Mouse (Mus musculus) cerebellum, adult 8-10 months (tissue): ENCODE data around the gene Brpf3.
"Not testable (repeated sequence)": the region's sequence is repeated elsewhere in the genome, so short reads cannot be mapped to it uniquely, and the experiment has no call there.

Experiments
- DNase-seq: peaks from one replicate; pipeline ENCODE4 v3.0.0; 2022

Brpf3 gene

DNA sequence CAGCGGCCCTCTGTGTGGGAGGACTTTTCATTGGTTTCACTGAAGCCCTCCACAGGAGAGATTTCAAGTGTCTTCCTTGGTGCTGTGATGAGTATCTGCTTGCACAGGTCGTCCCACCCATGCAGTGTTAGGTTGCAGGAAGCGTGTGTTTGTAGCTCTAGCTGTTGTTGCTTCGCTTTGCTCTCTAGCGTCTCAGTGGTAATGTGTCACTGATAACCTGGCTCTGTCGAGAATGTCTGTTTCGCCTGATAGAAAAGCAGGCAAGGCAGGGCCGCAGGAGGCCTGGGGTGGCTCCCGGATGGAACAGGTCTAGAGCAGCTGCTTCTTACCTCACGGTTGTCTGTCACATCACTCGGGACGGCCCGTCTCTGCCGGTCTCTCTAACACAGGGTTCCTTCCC lies 28.2 kb downstream of the Brpf3 start:
- no peak for DNase-seq

GRCm38 (mm10) chr17:28831065-28831464 lies 30.2 kb downstream of the Brpf3 start:
- DNase-seq = no peak

DNA sequence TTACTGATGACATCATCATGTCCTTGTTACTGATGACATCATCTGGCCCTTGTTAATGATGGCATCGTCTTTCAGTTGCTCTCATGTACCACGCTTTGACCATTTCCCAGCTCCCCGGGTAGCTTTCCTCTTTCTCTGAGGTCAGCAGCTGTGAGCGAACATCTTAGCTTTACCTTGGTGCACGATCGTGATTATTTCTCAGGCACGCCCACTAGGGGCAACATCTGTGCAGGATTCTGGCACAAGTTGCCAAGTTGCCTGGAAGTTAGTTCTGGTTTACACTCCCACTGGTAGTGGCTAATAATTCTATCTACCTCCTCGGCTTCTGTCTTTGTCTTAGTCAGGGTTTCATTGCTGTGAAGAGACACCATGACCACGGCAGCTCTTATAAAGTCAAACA lies 31.1 kb downstream of the Brpf3 start:
- no peak for DNase-seq

GRCm38 (mm10) chr17:28832875-28833274 lies 32.0 kb downstream of the Brpf3 start:
- no peak for DNase-seq

DNA sequence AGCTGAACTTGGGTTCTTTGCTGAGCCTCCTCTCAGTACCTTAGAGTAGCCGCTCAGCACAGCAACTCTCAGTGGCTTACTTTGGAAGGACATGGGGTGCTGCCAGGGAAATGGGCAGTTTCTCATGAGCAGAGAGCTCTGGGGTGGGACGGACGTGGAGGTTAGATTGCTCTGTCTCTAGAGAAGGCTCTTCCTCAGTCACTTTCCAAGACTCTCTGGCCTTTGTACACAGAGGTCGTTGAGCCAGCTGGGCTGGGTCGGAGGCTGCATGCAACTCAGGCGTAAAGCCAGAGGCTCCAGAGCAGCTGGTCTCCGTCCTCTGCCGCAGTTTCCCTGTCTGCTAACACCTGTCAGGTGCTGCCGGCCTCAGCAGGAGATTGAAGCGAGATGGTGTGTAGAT lies 33.8 kb downstream of the Brpf3 start:
- DNase-seq = no peak

- DNase-seq = no peak
Measured at GRCm38 (mm10) chr17:28837840-28838239, 37.0 kb downstream of the Brpf3 start.

DNA sequence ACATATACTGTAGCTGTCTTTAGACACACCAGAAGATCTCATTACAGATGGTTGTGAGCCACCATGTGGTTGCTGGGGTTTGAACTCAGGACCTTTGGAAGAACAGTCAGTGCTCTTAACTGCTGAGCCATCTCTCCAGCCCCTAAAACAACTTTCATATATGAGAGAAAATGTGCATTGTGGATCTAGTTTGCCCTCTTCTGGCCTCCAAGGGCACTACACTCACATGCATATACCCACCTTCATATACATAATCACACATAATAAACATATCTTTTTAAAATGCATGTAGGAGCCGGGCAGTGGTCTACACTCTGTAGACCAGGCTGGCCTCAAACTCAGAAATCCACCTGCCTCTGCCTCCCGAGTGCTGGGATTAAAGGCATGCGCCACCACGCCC lies 41.1 kb downstream of the Brpf3 start:
- DNase-seq = not testable (repeated sequence)

DNA sequence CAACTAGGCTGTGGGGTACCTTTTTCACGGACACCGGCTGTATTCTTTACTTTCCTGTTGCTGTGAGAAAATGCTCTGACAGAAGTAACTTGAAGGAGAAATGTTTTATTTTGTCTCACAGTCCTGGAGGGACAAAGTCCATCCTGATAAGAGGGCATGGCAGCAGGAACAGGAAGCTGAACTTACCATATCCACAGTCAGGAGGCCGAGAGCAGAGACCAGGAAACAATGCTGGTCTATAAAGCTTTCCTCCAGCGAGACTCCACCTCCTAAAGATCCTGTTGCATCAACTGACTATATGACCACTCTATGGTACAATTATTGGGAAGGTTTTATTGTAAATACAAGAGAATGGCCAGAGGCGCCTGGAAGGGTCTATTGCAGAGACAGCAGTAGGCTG lies 42.8 kb downstream of the Brpf3 start:
- DNase-seq = no peak

DNA sequence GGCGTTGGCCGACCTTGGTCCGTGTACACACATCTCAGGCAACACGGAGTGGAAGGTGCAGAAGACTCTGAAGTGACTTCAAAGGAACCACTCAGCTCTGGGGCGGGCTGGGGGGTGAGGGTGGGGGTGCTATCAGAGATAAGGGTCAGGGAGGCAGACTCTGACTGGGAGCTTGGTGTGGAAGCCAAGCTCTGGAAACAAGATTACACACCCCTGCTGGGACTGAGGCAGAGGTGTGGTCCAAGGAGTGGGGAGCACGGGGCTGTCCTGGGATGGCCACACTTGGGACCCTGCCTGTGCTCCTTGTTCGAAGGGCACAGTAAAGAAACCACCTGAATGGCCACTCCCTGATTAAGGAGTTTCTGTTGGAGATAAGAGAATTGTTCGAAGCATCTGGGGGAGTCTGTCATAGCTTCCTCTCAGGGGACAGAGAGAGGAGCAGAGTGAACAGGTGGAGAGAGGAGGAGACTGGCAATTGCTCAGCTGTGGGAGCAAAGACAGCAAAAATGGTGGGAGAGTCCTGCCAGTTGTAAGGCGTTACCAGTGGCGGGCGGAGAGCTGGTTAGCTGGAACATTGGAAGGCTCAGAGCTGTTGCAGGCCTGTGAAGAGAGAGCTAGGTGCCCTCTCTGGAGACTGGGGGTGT lies 46.2 kb downstream of the Brpf3 start:
- no peak for DNase-seq

- DNase-seq = no peak
Measured at GRCm38 (mm10) chr17:28850511-28850910, 49.6 kb downstream of the Brpf3 start.

- DNase-seq = no peak
Measured at GRCm38 (mm10) chr17:28854377-28854776, 53.5 kb downstream of the Brpf3 start.

GRCm38 (mm10) chr17:28855166-28855885 lies 54.4 kb downstream of the Brpf3 start:
- no peak for DNase-seq

DNA sequence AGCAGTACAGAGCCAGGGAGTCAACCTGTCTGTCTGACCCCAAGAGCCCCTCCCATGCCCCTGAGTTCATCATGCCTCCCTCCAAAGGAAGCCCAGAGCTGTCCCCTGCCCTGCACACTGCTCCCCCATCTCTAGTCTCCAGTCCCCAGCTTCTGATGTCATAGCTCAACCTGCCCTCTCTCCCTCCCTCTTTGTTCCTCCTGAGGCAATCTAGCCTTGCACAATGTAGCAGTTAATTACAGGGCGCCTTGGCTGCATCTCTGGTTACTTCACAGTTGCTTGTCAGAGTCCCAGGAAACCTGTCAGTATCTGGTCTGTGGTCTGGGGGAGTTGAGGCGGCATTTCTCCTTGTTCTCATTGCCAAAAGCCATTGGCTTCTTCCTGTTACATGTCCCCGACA lies 55.1 kb downstream of the Brpf3 start:
- DNase-seq = no peak

GRCm38 (mm10) chr17:28858205-28858604 lies 57.3 kb downstream of the Brpf3 start, which contains the start of gene Pnpla1:
Pnpla1 (plus strand) TSS chr17:28858411.
- no peak for DNase-seq

- DNase-seq = no peak
Measured at GRCm38 (mm10) chr17:28863926-28864325, 63.0 kb downstream of the Brpf3 start.

GRCm38 (mm10) chr17:28864464-28864863 lies 63.6 kb downstream of the Brpf3 start:
- DNase-seq = no peak

- DNase-seq = no peak
Measured at GRCm38 (mm10) chr17:28866921-28867320, 66.0 kb downstream of the Brpf3 start.

GRCm38 (mm10) chr17:28867381-28867780 lies 66.5 kb downstream of the Brpf3 start:
- DNase-seq = no peak

GRCm38 (mm10) chr17:28869412-28870110 lies 68.7 kb downstream of the Brpf3 start:
- DNase-seq = no peak

DNA sequence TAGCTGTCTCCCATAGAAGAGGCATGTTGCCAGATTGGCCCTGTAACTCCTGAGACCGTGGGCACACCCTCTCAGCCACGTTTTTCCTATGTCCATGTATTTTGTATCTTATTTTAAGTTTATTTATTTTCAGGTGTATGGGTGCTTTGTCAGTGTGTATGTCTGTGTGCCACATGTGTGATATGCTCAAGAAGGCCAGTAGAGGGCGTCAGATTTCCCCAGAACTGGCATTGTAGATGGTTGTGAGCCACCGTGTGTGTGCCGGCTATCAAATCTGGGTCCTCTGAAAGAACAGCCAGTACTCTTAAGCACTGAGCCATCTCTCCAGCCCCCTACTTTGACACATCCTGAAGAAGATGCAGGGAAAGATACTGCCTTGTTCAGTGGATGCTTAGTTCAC lies 69.5 kb downstream of the Brpf3 start:
- no peak for DNase-seq

GRCm38 (mm10) chr17:28871831-28872230 lies 70.9 kb downstream of the Brpf3 start:
- no peak for DNase-seq

GRCm38 (mm10) chr17:28872322-28872721 lies 71.4 kb downstream of the Brpf3 start:
- no peak for DNase-seq

DNA sequence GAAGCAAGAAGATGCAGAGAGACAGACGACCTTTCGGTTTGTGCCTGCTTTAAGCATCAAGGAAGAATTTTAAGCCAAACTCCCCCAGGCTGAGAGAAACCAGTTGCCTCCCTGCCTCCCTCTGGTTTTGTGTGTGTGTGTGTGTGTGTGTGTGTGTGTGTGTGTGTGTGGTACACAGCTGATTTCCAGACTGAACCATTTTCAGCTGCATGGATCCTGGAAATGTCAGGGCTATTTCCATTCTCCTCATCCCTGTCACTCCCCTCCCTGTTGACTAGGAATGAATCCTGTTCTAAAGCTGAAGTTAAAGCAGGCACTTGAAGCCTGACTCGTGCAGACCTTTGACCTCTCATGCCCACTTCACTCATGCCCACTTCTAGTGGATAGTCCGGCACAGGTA lies 73.3 kb downstream of the Brpf3 start:
- no peak for DNase-seq

- DNase-seq = no peak
Measured at GRCm38 (mm10) chr17:28874825-28875224, 73.9 kb downstream of the Brpf3 start.
